Mouse (Mus musculus) liver, embryonic 11.5 days (tissue): Measurements from ENCODE around the gene Gm28041. TPM values are rescaled to one million over a fixed set of nuclear protein-coding genes. Genes with fewer than 3 reads are reported as not detected.

Source experiments
- polyA plus RNA-seq: library from polyadenylated mRNA; unstranded; fragments of >200 nt; fragmentation: Nextera tagmentation; extraction: Ambion mirVana; gene quantifications from 2 replicates; pipeline ENCODE4 v1.2.1, GENCODE M21; 2014

Gene Gm28041
- polyA plus RNA-seq, 1 experiment from 2014 or later, result not detected

Other genes with a start within 250 kb of the Gm28041 start
- gene Rsl1, start 202.6 kb downstream of the Gm28041 start, polyA plus RNA-seq, result 2.3 and 2.7 TPM in 2 replicates
- 1.2 and 2.0 TPM in 2 replicates for gene Zfp455, start 181.2 kb downstream of the Gm28041 start, polyA plus RNA-seq
- gene Zfp458, start 97.3 kb downstream of the Gm28041 start, polyA plus RNA-seq, result 0.95 and 0.97 TPM in 2 replicates
- gene Zfp457, start 69.2 kb downstream of the Gm28041 start, polyA plus RNA-seq, result 0.40 TPM in 1 of 2 replicates, not detected in the other
- gene Zfp595, start 43.2 kb downstream of the Gm28041 start, polyA plus RNA-seq, result 2.0 and 2.3 TPM in 2 replicates
- 0.41 and 0.58 TPM in 2 replicates for gene Gm28044, start 15.2 kb downstream of the Gm28041 start, polyA plus RNA-seq
- 1.5 and 1.9 TPM in 2 replicates for gene Zfp953, start 15.1 kb downstream of the Gm28041 start, polyA plus RNA-seq
- 1.4 and 1.5 TPM in 2 replicates for gene Zfp456, start 77 bp upstream of the Gm28041 start, polyA plus RNA-seq
- 3.0 and 4.4 TPM in 2 replicates for gene Zfp429, start 24.1 kb upstream of the Gm28041 start, polyA plus RNA-seq
- gene Zfp459, start 45.7 kb upstream of the Gm28041 start, polyA plus RNA-seq, result 0.74 and 0.75 TPM in 2 replicates
- gene Zfp874a, start 75.9 kb upstream of the Gm28041 start, polyA plus RNA-seq, result 5.8 and 6.9 TPM in 2 replicates
- 2.6 and 2.8 TPM in 2 replicates for gene Zfp874b, start 108.5 kb upstream of the Gm28041 start, polyA plus RNA-seq
- gene Zfp58, start 124.8 kb upstream of the Gm28041 start, polyA plus RNA-seq, result 8.0 and 9.2 TPM in 2 replicates
- not detected in 2 replicates for gene Gm26965, start 150.4 kb upstream of the Gm28041 start, polyA plus RNA-seq
- 13.9 and 15.7 TPM in 2 replicates for gene Zfp87, start 150.4 kb upstream of the Gm28041 start, polyA plus RNA-seq
- gene Zfp748, start 178.1 kb upstream of the Gm28041 start, polyA plus RNA-seq, result 9.8 and 12.1 TPM in 2 replicates
- gene Zfp729b, start 234.0 kb upstream of the Gm28041 start, polyA plus RNA-seq, result 3.0 and 3.5 TPM in 2 replicates